In genomic region chr7:28939418-28940183, GRCm38 (mm10) we compare ENCODE assay signal across 10 mouse cellular contexts. TPM values are rescaled to one million over a fixed set of nuclear protein-coding genes. Genes with fewer than 3 reads are reported as not detected.
DNase-seq lines count a peak whose midpoint lies in the region; ATAC-seq lines count a peak whose summit lies in the region.
"Had no signal": no experiment of that assay in that cellular context is flagged by ENCODE, and none has a peak within 500 bp of the region (broad histone marks: within the 10 kb centered on the region; RNA-seq: fewer than 3 reads in every experiment).

No protein-coding gene starts in this region.

- H3K27me3 ChIP-seq in embryonic facial prominence, embryonic 10.5 days (replicated peaks; ENCODE audit: low read depth, poor library complexity, severe bottlenecking), result no peaks in the 10 kb centered on the region
- no peaks in the 10 kb centered on the region for H3K27me3 ChIP-seq in heart, embryonic 16.5 days (ENCODE audit: control insufficient read depth, insufficient read depth, low read length)
- H3K27me3 ChIP-seq in limb, embryonic 15.5 days, result no peaks in the 10 kb centered on the region
- H3K27me3 ChIP-seq: forebrain, embryonic 13.5 days had no signal

- ATAC-seq in heart, embryonic 16.5 days (replicated peaks; ENCODE audit: extremely low read depth, insufficient read depth, low FRiP score), result peak; percentile 50
- no peak for ATAC-seq in limb, embryonic 15.5 days (ENCODE audit: insufficient number of reproducible peaks, low FRiP score, low TSS enrichment, low read depth)
- ATAC-seq: forebrain, embryonic 13.5 days had no signal

- H3K4me1 ChIP-seq in embryonic facial prominence, embryonic 10.5 days, result peaks cover 81% of the 10 kb centered on the region
- H3K4me1 ChIP-seq in heart, embryonic 16.5 days (ENCODE audit: control insufficient read depth, insufficient read depth, low read length), result peaks cover 89% of the 10 kb centered on the region
- H3K4me1 ChIP-seq in limb, embryonic 15.5 days, result peaks cover 65% of the 10 kb centered on the region

- H3K4me2 ChIP-seq in heart, embryonic 16.5 days (ENCODE audit: low read depth, low read length), result no peak overlapping the region
- no peak overlapping the region for H3K4me2 ChIP-seq in limb, embryonic 15.5 days
- H3K4me2 ChIP-seq: forebrain, embryonic 13.5 days had no signal

- H3K4me3 ChIP-seq in embryonic facial prominence, embryonic 10.5 days, result no peak overlapping the region
- no peak overlapping the region for H3K4me3 ChIP-seq in heart, embryonic 16.5 days (ENCODE audit: low read length)
- no peak overlapping the region for H3K4me3 ChIP-seq in limb, embryonic 15.5 days
- H3K4me3 ChIP-seq: forebrain, embryonic 13.5 days had no signal

- peak; percentile 52 for DNase-seq in kidney, adult 18-20 months
- no peak for DNase-seq in kidney, postnatal 10 days
- no peak for DNase-seq in embryonic facial prominence, embryonic 10.5 days (ENCODE audit: low spot score)
- no peak for DNase-seq in yolk sac, embryonic 10.5 days (ENCODE audit: low spot score)
- no peak for DNase-seq in retina, embryonic 14.5 days (ENCODE audit: low spot score)
- DNase-seq: lung, postnatal 36 days; thymus, postnatal 14 days had no signal

- 84% methylated on average over 7 of the region's 7 CpGs for WGBS in embryonic facial prominence, embryonic 10.5 days
- 42% methylated on average over 7 of the region's 7 CpGs for WGBS in heart, embryonic 16.5 days
- WGBS in limb, embryonic 15.5 days, result 68% methylated on average over 7 of the region's 7 CpGs

- peak overlapping the region; percentile 44 for H3K9ac ChIP-seq in heart, embryonic 16.5 days (ENCODE audit: low read length)
- no peak overlapping the region for H3K9ac ChIP-seq in limb, embryonic 15.5 days
- H3K9ac ChIP-seq: forebrain, embryonic 13.5 days had no signal

- peak overlapping the region; percentile 69 for H3K27ac ChIP-seq in embryonic facial prominence, embryonic 10.5 days (replicated peaks)
- H3K27ac ChIP-seq in heart, embryonic 16.5 days (ENCODE audit: low read length), result peak overlapping the region; percentile 98
- peak overlapping the region; percentile 77 for H3K27ac ChIP-seq in limb, embryonic 15.5 days
- H3K27ac ChIP-seq: forebrain, embryonic 13.5 days had no signal

- peaks cover 65% of the 10 kb centered on the region for H3K36me3 ChIP-seq in embryonic facial prominence, embryonic 10.5 days (replicated peaks)
- no peaks in the 10 kb centered on the region for H3K36me3 ChIP-seq in heart, embryonic 16.5 days (ENCODE audit: control insufficient read depth, insufficient read depth)
- H3K36me3 ChIP-seq in limb, embryonic 15.5 days, result peaks cover 12% of the 10 kb centered on the region

- no peaks in the 10 kb centered on the region for H3K9me3 ChIP-seq in embryonic facial prominence, embryonic 10.5 days
- H3K9me3 ChIP-seq in heart, embryonic 16.5 days (replicated peaks; ENCODE audit: control insufficient read depth, low read length), result no peaks in the 10 kb centered on the region
- no peaks in the 10 kb centered on the region for H3K9me3 ChIP-seq in limb, embryonic 15.5 days
- H3K9me3 ChIP-seq: forebrain, embryonic 13.5 days had no signal

RNA-seq across cellular contexts. Expression of gene Actn4, which starts 22.5 kb away (rescaled TPM):
- polyA plus RNA-seq in embryonic facial prominence, embryonic 10.5 days (2016; fragmentation: Nextera tagmentation; extraction: Ambion mirVana), result 260 and 269 TPM in 2 replicates
- 260 and 301 TPM in 2 replicates for polyA plus RNA-seq in heart, embryonic 16.5 days (2015; fragmentation: Nextera tagmentation; extraction: Ambion mirVana)
- 347 and 359 TPM in 2 replicates for polyA plus RNA-seq in limb, embryonic 15.5 days (2015; fragmentation: Nextera tagmentation; extraction: Ambion mirVana)

RNA-seq across cellular contexts. Expression of gene Eif3k, which starts 42.1 kb away (rescaled TPM):
- polyA plus RNA-seq in embryonic facial prominence, embryonic 10.5 days (2016; fragmentation: Nextera tagmentation; extraction: Ambion mirVana), result 444 and 454 TPM in 2 replicates
- 262 and 283 TPM in 2 replicates for polyA plus RNA-seq in heart, embryonic 16.5 days (2015; fragmentation: Nextera tagmentation; extraction: Ambion mirVana)
- polyA plus RNA-seq in limb, embryonic 15.5 days (2015; fragmentation: Nextera tagmentation; extraction: Ambion mirVana), result 372 and 387 TPM in 2 replicates

RNA-seq across cellular contexts. Expression of gene Map4k1, which starts 42.2 kb away (rescaled TPM):
- polyA plus RNA-seq in embryonic facial prominence, embryonic 10.5 days (2016; fragmentation: Nextera tagmentation; extraction: Ambion mirVana), result 11.6 and 14.4 TPM in 2 replicates
- 6.0 and 12.2 TPM in 2 replicates for polyA plus RNA-seq in heart, embryonic 16.5 days (2015; fragmentation: Nextera tagmentation; extraction: Ambion mirVana)
- 7.2 and 7.6 TPM in 2 replicates for polyA plus RNA-seq in limb, embryonic 15.5 days (2015; fragmentation: Nextera tagmentation; extraction: Ambion mirVana)

RNA-seq across cellular contexts. Expression of gene Capn12, which starts 58.4 kb away (rescaled TPM):
- 0.44 and 0.55 TPM in 2 replicates for polyA plus RNA-seq in embryonic facial prominence, embryonic 10.5 days (2016; fragmentation: Nextera tagmentation; extraction: Ambion mirVana)
- polyA plus RNA-seq in heart, embryonic 16.5 days (2015; fragmentation: Nextera tagmentation; extraction: Ambion mirVana), result 0.41 and 0.42 TPM in 2 replicates
- polyA plus RNA-seq in limb, embryonic 15.5 days (2015; fragmentation: Nextera tagmentation; extraction: Ambion mirVana), result 0.97 and 1.3 TPM in 2 replicates
